In the genomic region with DNA sequence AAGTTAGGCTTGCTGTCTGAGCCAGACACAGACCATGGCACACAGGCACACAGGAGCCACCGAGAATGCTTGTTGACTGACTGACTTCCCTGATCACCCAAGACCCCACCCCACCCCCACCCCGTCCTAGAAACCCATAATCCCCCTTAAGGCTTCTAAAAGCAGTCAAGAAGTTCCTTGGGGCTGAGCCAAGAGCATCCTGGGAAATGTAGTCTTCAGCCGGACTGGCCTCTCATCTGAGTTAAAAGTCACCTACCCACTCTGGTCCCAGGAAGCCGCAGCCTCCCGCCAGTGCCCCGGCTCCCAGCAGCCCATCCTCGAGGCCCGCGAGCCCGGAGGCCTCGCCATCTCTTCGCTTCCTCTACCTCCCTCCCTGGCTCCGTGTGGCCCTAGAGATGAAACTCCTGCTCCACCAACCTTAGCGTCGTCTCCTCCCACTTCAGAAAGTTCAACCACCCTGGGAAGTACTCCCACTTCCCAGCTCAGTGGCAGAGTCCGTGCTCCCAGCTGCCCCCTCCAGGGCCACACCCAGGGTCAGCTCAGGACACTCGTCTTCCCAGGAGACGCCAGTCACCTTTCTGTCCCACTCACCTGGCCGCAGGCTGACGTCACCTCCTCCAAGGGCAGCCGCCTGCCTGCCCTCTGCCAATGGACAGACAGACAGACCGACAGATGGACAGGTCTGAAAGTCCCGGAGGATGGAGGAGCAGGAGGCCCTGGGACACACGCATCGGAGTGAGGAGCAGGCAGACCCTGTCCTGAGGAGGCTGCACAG, we compare ENCODE assay signal across 10 mouse cellular contexts. TPM values are rescaled to one million over a fixed set of nuclear protein-coding genes. Genes with fewer than 3 reads are reported as not detected.
DNase-seq lines count a peak whose midpoint lies in the region; ATAC-seq and TF ChIP-seq lines count a peak whose summit lies in the region.
"Had no signal": no experiment of that assay in that cellular context is flagged by ENCODE, and none has a peak within 500 bp of the region (broad histone marks: within the 10 kb centered on the region; RNA-seq: fewer than 3 reads in every experiment).

No protein-coding gene starts in this region.

- H3K9ac ChIP-seq in lung, embryonic 16.5 days (ENCODE audit: low read length), result no peak overlapping the region
- H3K9ac ChIP-seq in hindbrain, embryonic 16.5 days (ENCODE audit: low read depth, low read length), result peak overlapping the region; percentile 90
- H3K9ac ChIP-seq in neural tube, embryonic 14.5 days (replicated peaks; ENCODE audit: low read depth, low read length), result no peak overlapping the region

- no peaks in the 10 kb centered on the region for H3K27me3 ChIP-seq in cerebellum, adult 2 months (ENCODE audit: control insufficient read depth, insufficient read depth, low read length)
- H3K27me3 ChIP-seq in lung, embryonic 16.5 days (ENCODE audit: control insufficient read depth, insufficient read depth, low read depth, low read length), result peaks cover 44% of the 10 kb centered on the region
- no peaks in the 10 kb centered on the region for H3K27me3 ChIP-seq in hindbrain, embryonic 16.5 days (replicated peaks; ENCODE audit: control insufficient read depth, insufficient read depth, low read length)
- peaks cover 5% of the 10 kb centered on the region; the same call in 1 of the 2 replicates for H3K27me3 ChIP-seq in neural tube, embryonic 14.5 days (ENCODE audit: control insufficient read depth, insufficient read depth, low read length)

- TF ChIP-seq CTCF in cerebellum, adult 2 months (IDR thresholded peaks at IDR 0.05; ENCODE audit: borderline replicate concordance, insufficient read depth, low read depth, low read length), result no peak
- TF ChIP-seq CTCF in lung, adult 2 months (IDR thresholded peaks at IDR 0.05; ENCODE audit: insufficient read depth, low read length), result no peak

- H3K4me3 ChIP-seq in cerebellum, adult 2 months (replicated peaks; ENCODE audit: insufficient read depth, low read depth, low read length), result peak overlapping the region; percentile 60
- H3K4me3 ChIP-seq in lung, embryonic 16.5 days (ENCODE audit: low read length), result no peak overlapping the region
- no peak overlapping the region for H3K4me3 ChIP-seq in lung, adult 2 months (replicated peaks; ENCODE audit: extremely low read depth, low read depth, low read length)
- H3K4me3 ChIP-seq in hindbrain, embryonic 16.5 days (ENCODE audit: low read length), result peak overlapping the region; percentile 94
- H3K4me3 ChIP-seq in neural tube, embryonic 14.5 days (ENCODE audit: low read depth, low read length), result peak overlapping the region; percentile 83

- TF ChIP-seq POLR2A in cerebellum, adult 2 months (IDR thresholded peaks at IDR 0.05; ENCODE audit: borderline replicate concordance, insufficient read depth, low read length), result no peak
- TF ChIP-seq POLR2A in lung, adult 2 months (IDR thresholded peaks at IDR 0.05; ENCODE audit: borderline replicate concordance, extremely low read depth, low read depth, low read length), result no peak

- no peaks in the 10 kb centered on the region for H3K9me3 ChIP-seq in lung, embryonic 16.5 days (ENCODE audit: control insufficient read depth, low read length)
- H3K9me3 ChIP-seq in hindbrain, embryonic 16.5 days (ENCODE audit: control insufficient read depth, low read length), result no peaks in the 10 kb centered on the region
- H3K9me3 ChIP-seq in neural tube, embryonic 14.5 days (ENCODE audit: control insufficient read depth, low read length), result no peaks in the 10 kb centered on the region

- no peak for ATAC-seq in cerebellum, adult (ENCODE audit: insufficient number of reproducible peaks, low FRiP score, low TSS enrichment)
- ATAC-seq in lung, embryonic 16.5 days (ENCODE audit: low read depth), result no peak
- no peak for ATAC-seq in hindbrain, embryonic 16.5 days
- no peak for ATAC-seq in neural tube, embryonic 14.5 days (ENCODE audit: low read depth)

- peaks cover 13% of the 10 kb centered on the region for H3K4me1 ChIP-seq in cerebellum, adult 2 months (ENCODE audit: control insufficient read depth, insufficient read depth, low read length)
- H3K4me1 ChIP-seq in lung, embryonic 16.5 days (replicated peaks; ENCODE audit: control insufficient read depth, insufficient read depth, low read length), result peaks cover 28% of the 10 kb centered on the region
- H3K4me1 ChIP-seq in lung, adult 2 months (ENCODE audit: control insufficient read depth, insufficient read depth, low read length), result peaks cover 3% of the 10 kb centered on the region; the same call in 1 of the 2 replicates
- H3K4me1 ChIP-seq in hindbrain, embryonic 16.5 days (ENCODE audit: control insufficient read depth, insufficient read depth, low read depth, low read length), result peaks cover 41% of the 10 kb centered on the region
- H3K4me1 ChIP-seq in neural tube, embryonic 14.5 days (ENCODE audit: control insufficient read depth, insufficient read depth, low read length), result peaks cover 43% of the 10 kb centered on the region

- H3K36me3 ChIP-seq in lung, embryonic 16.5 days (ENCODE audit: control insufficient read depth, insufficient read depth, low read length), result no peaks in the 10 kb centered on the region
- no peaks in the 10 kb centered on the region for H3K36me3 ChIP-seq in hindbrain, embryonic 16.5 days (ENCODE audit: control insufficient read depth, insufficient read depth, low read length)
- no peaks in the 10 kb centered on the region for H3K36me3 ChIP-seq in neural tube, embryonic 14.5 days (ENCODE audit: control insufficient read depth, insufficient read depth, low read length)

- 0 out of 2 replicates have a peak overlapping the region, but pooled peaks have one; percentile 9 for H3K4me2 ChIP-seq in lung, embryonic 16.5 days (ENCODE audit: low read depth, low read length)
- peak overlapping the region; percentile 82 for H3K4me2 ChIP-seq in hindbrain, embryonic 16.5 days (ENCODE audit: low read length)
- H3K4me2 ChIP-seq in neural tube, embryonic 14.5 days (ENCODE audit: low read depth, low read length), result peak overlapping the region; percentile 80

- no peak overlapping the region for H3K27ac ChIP-seq in cerebellum, adult 2 months (ENCODE audit: insufficient read depth, low read length)
- no peak overlapping the region for H3K27ac ChIP-seq in lung, embryonic 16.5 days (ENCODE audit: low read length)
- H3K27ac ChIP-seq in hindbrain, embryonic 16.5 days (ENCODE audit: low read depth, low read length), result no peak overlapping the region
- no peak overlapping the region for H3K27ac ChIP-seq in neural tube, embryonic 14.5 days (ENCODE audit: low read depth, low read length)

- DNase-seq in cerebellum, adult 2 months, result peak; percentile 25 to 36
- no peak for DNase-seq in lung, adult 2 months
- DNase-seq in gastrocnemius, adult 8-10 months (ENCODE audit: low spot score in 2 of 2), result no peak
- DNase-seq in thymus, postnatal 25 days, result no peak
- DNase-seq: B cell, adult 2 months; gastrocnemius, postnatal 25 days had no signal

- 25% methylated on average over 25 of the region's 25 CpGs for WGBS in cerebellum, adult 2 months
- WGBS in lung, embryonic 16.5 days, result 24% methylated on average over 25 of the region's 25 CpGs
- 37% methylated on average over 25 of the region's 25 CpGs for WGBS in lung, adult 2 months
- 19% methylated on average over 24 of the region's 25 CpGs for WGBS in hindbrain, embryonic 16.5 days
- 18% methylated on average over 25 of the region's 25 CpGs for WGBS in neural tube, embryonic 14.5 days

RNA-seq across cellular contexts. Expression of gene Sema6b, which starts 2.1 kb away (rescaled TPM):
- 51.8 and 54.3 TPM in 2 replicates for polyA plus RNA-seq in cerebellum, adult 2 months (2012; rRNA removed)
- polyA plus RNA-seq in lung, embryonic 16.5 days (2015; fragmentation: Nextera tagmentation; extraction: Ambion mirVana), result 1.2 and 1.7 TPM in 2 replicates
- polyA plus RNA-seq in lung, adult 2 months (2012; rRNA removed), result 12.5 and 21.2 TPM in 2 replicates
- polyA plus RNA-seq in hindbrain, embryonic 16.5 days (2015; fragmentation: Nextera tagmentation; extraction: Ambion mirVana), result 12.5 and 12.7 TPM in 2 replicates
- 11.8 and 13.8 TPM in 2 replicates for polyA plus RNA-seq in neural tube, embryonic 14.5 days (2014; fragmentation: Nextera tagmentation; extraction: Ambion mirVana)
- 1 to 10 TPM; 1.4 to 2.7 (median 1.9) TPM for total RNA-seq in gastrocnemius, adult 8-10 months (2022)

RNA-seq across cellular contexts. Expression of gene Lrg1, which starts 16.2 kb away (rescaled TPM):
- 0.93 and 1.6 TPM in 2 replicates for polyA plus RNA-seq in cerebellum, adult 2 months (2012; rRNA removed)
- polyA plus RNA-seq in lung, embryonic 16.5 days (2015; fragmentation: Nextera tagmentation; extraction: Ambion mirVana), result 0.59 and 1.4 TPM in 2 replicates
- 174 and 240 TPM in 2 replicates for polyA plus RNA-seq in lung, adult 2 months (2012; rRNA removed)
- polyA plus RNA-seq in hindbrain, embryonic 16.5 days (2015; fragmentation: Nextera tagmentation; extraction: Ambion mirVana), result 0.68 and 0.91 TPM in 2 replicates
- polyA plus RNA-seq in neural tube, embryonic 14.5 days (2014; fragmentation: Nextera tagmentation; extraction: Ambion mirVana), result 0.24 TPM in 2 replicates
- total RNA-seq in gastrocnemius, adult 8-10 months (2022), result 10 to 100 TPM; 10.7 to 24.5 (median 13.9) TPM

RNA-seq across cellular contexts. Expression of gene Plin5, which starts 20.6 kb away (rescaled TPM):
- 0.38 and 0.54 TPM in 2 replicates for polyA plus RNA-seq in cerebellum, adult 2 months (2012; rRNA removed)
- 1.3 and 2.1 TPM in 2 replicates for polyA plus RNA-seq in lung, embryonic 16.5 days (2015; fragmentation: Nextera tagmentation; extraction: Ambion mirVana)
- 5.5 and 8.6 TPM in 2 replicates for polyA plus RNA-seq in lung, adult 2 months (2012; rRNA removed)
- polyA plus RNA-seq in hindbrain, embryonic 16.5 days (2015; fragmentation: Nextera tagmentation; extraction: Ambion mirVana), result 2.4 and 3.4 TPM in 2 replicates
- 0.95 and 1.9 TPM in 2 replicates for polyA plus RNA-seq in neural tube, embryonic 14.5 days (2014; fragmentation: Nextera tagmentation; extraction: Ambion mirVana)
- total RNA-seq in gastrocnemius, adult 8-10 months (2022), result 10 to 100 TPM; 16.5 to 31.3 (median 22.8) TPM

RNA-seq across cellular contexts. Expression of gene Tnfaip8l1, which starts 24.3 kb away (rescaled TPM):
- 1.7 and 1.9 TPM in 2 replicates for polyA plus RNA-seq in cerebellum, adult 2 months (2012; rRNA removed)
- 15.5 and 17.3 TPM in 2 replicates for polyA plus RNA-seq in lung, embryonic 16.5 days (2015; fragmentation: Nextera tagmentation; extraction: Ambion mirVana)
- 3.5 and 3.6 TPM in 2 replicates for polyA plus RNA-seq in lung, adult 2 months (2012; rRNA removed)
- 9.1 and 9.9 TPM in 2 replicates for polyA plus RNA-seq in hindbrain, embryonic 16.5 days (2015; fragmentation: Nextera tagmentation; extraction: Ambion mirVana)
- 9.2 and 9.9 TPM in 2 replicates for polyA plus RNA-seq in neural tube, embryonic 14.5 days (2014; fragmentation: Nextera tagmentation; extraction: Ambion mirVana)
- under 1 TPM; 0.12 to 0.54 (median 0.25) TPM for total RNA-seq in gastrocnemius, adult 8-10 months (2022)

RNA-seq across cellular contexts. Expression of gene Plin4, which starts 28.4 kb away (rescaled TPM):
- polyA plus RNA-seq in cerebellum, adult 2 months (2012; rRNA removed), result 1.1 and 1.7 TPM in 2 replicates
- 0.15 and 0.28 TPM in 2 replicates for polyA plus RNA-seq in lung, embryonic 16.5 days (2015; fragmentation: Nextera tagmentation; extraction: Ambion mirVana)
- polyA plus RNA-seq in lung, adult 2 months (2012; rRNA removed), result 25.2 and 38.9 TPM in 2 replicates
- polyA plus RNA-seq in hindbrain, embryonic 16.5 days (2015; fragmentation: Nextera tagmentation; extraction: Ambion mirVana), result 0.07 and 0.10 TPM in 2 replicates
- 0.19 and 0.28 TPM in 2 replicates for polyA plus RNA-seq in neural tube, embryonic 14.5 days (2014; fragmentation: Nextera tagmentation; extraction: Ambion mirVana)
- total RNA-seq in gastrocnemius, adult 8-10 months (2022), result 100 to 1,000 TPM; 133 to 313 (median 179) TPM

Comparison
In these comparisons a context has a peak if more than half of its experiments do, and no peak if none do; other contexts are left out.
1. RNA of gene Lrg1, which starts 16.2 kb away (polyA plus RNA-seq): 174 to 240 TPM in lung, adult 2 months; 0.93 to 1.6 TPM in cerebellum, adult 2 months, 0.68 to 0.91 TPM in hindbrain, embryonic 16.5 days, 0.59 to 1.4 TPM in lung, embryonic 16.5 days and 0.24 TPM in neural tube, embryonic 14.5 days; every median in the first group is over 10 times any median in the second.
2. DNase-seq: peak in cerebellum, adult 2 months (2 of 2); none in lung, adult 2 months (single experiment), gastrocnemius, adult 8-10 months (0 of 2) and thymus, postnatal 25 days (single experiment).
3. H3K4me3 ChIP-seq: peak in cerebellum, adult 2 months (single experiment), hindbrain, embryonic 16.5 days (single experiment) and neural tube, embryonic 14.5 days (single experiment); none in lung, embryonic 16.5 days (single experiment) and lung, adult 2 months (single experiment).
4. H3K4me2 ChIP-seq: peak in every context shown above with its lines; median percentile 82 in hindbrain, embryonic 16.5 days; 80 in neural tube, embryonic 14.5 days; 9 in lung, embryonic 16.5 days.